Mouse (Mus musculus) neural tube, embryonic 13.5 days (tissue): ENCODE data around the gene Pip5k1c. TPM values are rescaled to one million over a fixed set of nuclear protein-coding genes. Genes with fewer than 3 reads are reported as not detected.

Experiments
- ATAC-seq: fragments of 200-750 bp; cut with Nextera tagmentation; 2 replicates; pipeline ENCODE4 v1.8.0; 2017; ENCODE audit warnings: low read depth, mild to moderate bottlenecking, moderate TSS enrichment, moderate library complexity
- H3K27ac ChIP-seq: fragments of 300-500 bp; sonication (generic); replicated peaks from 2 replicates; pipeline ENCODE4 v1.5.1; 2015; ENCODE audit warnings: moderate library complexity, mild to moderate bottlenecking, inconsistent platforms
- H3K27me3 ChIP-seq: fragments of 300-500 bp; sonication (generic); 2 replicates; pipeline ENCODE4 v1.6.1; 2015; ENCODE audit warnings: mild to moderate bottlenecking, inconsistent platforms
- H3K36me3 ChIP-seq: fragments of 300-500 bp; sonication (generic); 2 replicates; pipeline ENCODE4 v1.6.1; 2015; ENCODE audit warnings: mild to moderate bottlenecking, inconsistent platforms
- H3K4me1 ChIP-seq: fragments of 300-500 bp; sonication (generic); replicated peaks from 2 replicates; pipeline ENCODE4 v1.6.1; 2015; ENCODE audit warnings: inconsistent platforms
- H3K4me2 ChIP-seq: fragments of 300-500 bp; sonication (generic); 2 replicates; pipeline ENCODE4 v1.6.1; 2015; ENCODE audit warnings: inconsistent platforms, mild to moderate bottlenecking, moderate library complexity
- H3K4me3 ChIP-seq: fragments of 300-500 bp; sonication (generic); 2 replicates; pipeline ENCODE4 v1.5.1; 2015; ENCODE audit warnings: mild to moderate bottlenecking, inconsistent platforms
- H3K9ac ChIP-seq: fragments of 300-500 bp; sonication (generic); 2 replicates; pipeline ENCODE4 v1.6.1; 2015; ENCODE audit warnings: moderate library complexity, mild to moderate bottlenecking, inconsistent platforms
- H3K9me3 ChIP-seq: fragments of 300-500 bp; sonication (generic); 2 replicates; pipeline ENCODE4 v1.6.1; 2016; ENCODE audit warnings: inconsistent platforms
- WGBS: fragments of 180-500 bp; shearing (Covaris S2); methylation state at CpG from one replicate; pipeline ENCODE4 v1.1.7; 2015; 5-methylcytosine and 5-hydroxymethylcytosine counted together
- polyA plus RNA-seq: library from polyadenylated mRNA; unstranded; fragments of >200 nt; fragmentation: Nextera tagmentation; extraction: Ambion mirVana; gene quantifications from 2 replicates; pipeline ENCODE4 v1.2.1, GENCODE M21; 2015

Gene Pip5k1c
- polyA plus RNA-seq, 1 experiment from 2014 or later, result 102 TPM

DNA sequence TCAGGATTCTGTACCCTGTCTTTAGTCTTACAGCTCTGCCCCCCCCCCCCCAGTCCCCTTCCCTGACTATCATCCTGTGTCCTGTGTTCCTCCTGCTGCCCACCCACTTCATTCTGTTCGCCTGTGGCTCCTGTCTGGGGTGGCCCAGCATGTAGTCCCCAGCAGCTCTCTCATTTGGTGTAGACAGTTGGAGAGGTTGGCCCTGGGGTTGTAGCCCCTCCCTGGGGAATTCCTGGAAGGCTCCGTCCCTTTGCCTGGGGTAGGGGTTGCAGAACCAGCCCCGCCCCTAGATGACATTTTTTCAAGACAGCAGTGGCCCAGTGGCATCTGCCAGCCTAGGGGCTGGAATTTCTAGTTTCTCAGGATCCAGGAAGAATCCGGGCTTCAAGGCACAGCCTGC lies 65.4 kb downstream of the Pip5k1c start:
- Histone ChIP-seq H3K27me3 (peaks cover 18% of the 10 kb centered on the region), H3K9me3 (no peaks in the 10 kb centered on the region), H3K4me1 (peaks cover 50% of the 10 kb centered on the region), H3K36me3 (peaks cover 14% of the 10 kb centered on the region), H3K4me3 (peak overlapping the region; percentile 79), H3K4me2 (peak overlapping the region; percentile 96), H3K9ac (peak overlapping the region; percentile 90), H3K27ac (no peak overlapping the region)
- peak; percentile 1; the same call in 1 of the 2 replicates for ATAC-seq
- WGBS, result 41% methylated on average over 4 of the region's 4 CpGs

DNA sequence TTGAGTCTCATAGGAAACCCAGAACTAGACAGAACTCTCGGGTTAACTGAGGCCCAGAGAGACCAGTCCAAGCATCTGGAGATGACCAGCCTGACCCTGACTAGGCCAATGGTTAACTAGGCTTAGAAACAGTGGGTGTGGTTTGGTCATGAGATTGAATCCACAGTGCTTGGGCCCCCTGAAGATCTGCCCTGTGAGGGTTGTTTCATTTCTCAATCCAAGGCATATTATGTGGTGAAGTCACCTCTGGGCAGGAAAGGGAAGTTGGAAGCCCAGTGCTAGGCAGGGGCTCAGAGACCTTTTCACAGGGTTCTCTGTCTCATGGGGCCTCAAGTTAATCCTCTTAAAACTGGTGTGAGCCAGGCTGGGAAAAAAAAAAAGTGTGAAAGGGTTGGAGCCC lies 66.1 kb downstream of the Pip5k1c start:
- 69% methylated on average over 1 of the region's 1 CpGs for WGBS
- H3K4me3 ChIP-seq, result peak overlapping the region; percentile 79; the same call in 1 of the 2 replicates
- ATAC-seq, result no peak

DNA sequence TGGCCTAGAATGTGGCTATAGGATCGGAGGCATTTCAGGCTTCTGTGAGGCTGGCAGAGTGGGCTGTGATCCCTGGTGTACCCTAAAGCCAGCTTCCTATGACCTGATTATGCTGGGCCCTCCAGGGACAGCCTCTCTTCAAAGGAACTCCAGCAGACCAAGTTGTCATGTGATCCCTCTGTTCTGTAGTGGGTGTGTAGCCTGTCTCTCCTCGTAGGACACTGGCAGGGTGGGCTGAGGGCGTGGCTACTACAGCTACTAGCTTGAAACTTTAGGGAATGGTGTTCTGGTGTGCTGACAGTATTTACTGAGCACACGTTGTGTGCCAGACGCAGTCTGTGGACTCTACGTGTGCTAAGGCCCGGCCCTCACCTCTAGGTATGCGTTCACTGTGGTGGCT lies 68.0 kb downstream of the Pip5k1c start:
- H3K27ac ChIP-seq, result no peak overlapping the region
- no peak for ATAC-seq
- 75% methylated on average over 8 of the region's 8 CpGs for WGBS
- peaks cover 41% of the 10 kb centered on the region for H3K27me3 ChIP-seq
- no peak overlapping the region for H3K4me2 ChIP-seq
- H3K4me3 ChIP-seq, result no peak overlapping the region
- peaks cover 14% of the 10 kb centered on the region for H3K36me3 ChIP-seq
- peak overlapping the region; percentile 28; the same call in 1 of the 2 replicates for H3K9ac ChIP-seq
- no peaks in the 10 kb centered on the region for H3K9me3 ChIP-seq
- peaks cover 75% of the 10 kb centered on the region for H3K4me1 ChIP-seq

More for the DNA sequence above, 66.1 kb downstream of the Pip5k1c start:
- H3K4me2 ChIP-seq, result peak overlapping the region; percentile 96
- H3K27ac ChIP-seq, result no peak overlapping the region
- H3K4me1 ChIP-seq, result peaks cover 56% of the 10 kb centered on the region
- no peaks in the 10 kb centered on the region for H3K9me3 ChIP-seq
- H3K9ac ChIP-seq, result peak overlapping the region; percentile 90
- peaks cover 25% of the 10 kb centered on the region for H3K27me3 ChIP-seq
- H3K36me3 ChIP-seq, result peaks cover 14% of the 10 kb centered on the region

DNA sequence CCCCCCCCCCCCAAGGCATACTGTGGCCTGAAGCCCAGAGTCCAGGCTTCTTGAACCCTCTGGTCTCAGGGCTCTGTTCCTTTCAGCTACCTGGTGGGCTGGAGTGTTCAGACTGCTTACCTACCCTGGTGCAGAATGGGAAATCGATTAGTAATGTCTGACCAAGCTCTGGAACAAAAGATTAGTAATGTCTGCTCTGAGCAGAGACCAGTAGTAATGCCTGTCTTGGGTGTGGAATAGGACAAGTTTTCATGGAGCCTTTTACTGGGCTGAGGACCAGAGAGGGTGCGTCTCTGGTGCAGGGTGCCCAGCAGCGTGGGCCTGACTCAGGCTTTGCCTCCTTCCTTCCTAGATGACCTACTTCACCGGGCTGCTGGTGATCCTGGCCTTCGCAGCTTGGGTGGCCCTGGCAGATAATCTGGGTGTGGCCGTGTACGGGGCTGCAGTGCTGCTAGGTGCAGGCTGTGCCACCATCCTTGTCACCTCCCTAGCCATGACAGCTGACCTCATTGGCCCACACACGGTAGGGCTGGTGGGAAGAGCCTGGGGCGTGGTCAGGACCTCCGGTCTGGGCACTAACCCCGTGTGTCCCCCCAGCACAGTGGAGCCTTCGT lies 69.7 kb downstream of the Pip5k1c start:
- Histone ChIP-seq H3K9ac (no peak overlapping the region), H3K4me2 (no peak overlapping the region), H3K9me3 (no peaks in the 10 kb centered on the region), H3K27me3 (peaks cover 38% of the 10 kb centered on the region), H3K36me3 (peaks cover 27% of the 10 kb centered on the region), H3K4me3 (no peak overlapping the region), H3K4me1 (peaks cover 80% of the 10 kb centered on the region), H3K27ac (no peak overlapping the region)
- ATAC-seq, result no peak
- WGBS, result 81% methylated on average over 12 of the region's 12 CpGs

DNA sequence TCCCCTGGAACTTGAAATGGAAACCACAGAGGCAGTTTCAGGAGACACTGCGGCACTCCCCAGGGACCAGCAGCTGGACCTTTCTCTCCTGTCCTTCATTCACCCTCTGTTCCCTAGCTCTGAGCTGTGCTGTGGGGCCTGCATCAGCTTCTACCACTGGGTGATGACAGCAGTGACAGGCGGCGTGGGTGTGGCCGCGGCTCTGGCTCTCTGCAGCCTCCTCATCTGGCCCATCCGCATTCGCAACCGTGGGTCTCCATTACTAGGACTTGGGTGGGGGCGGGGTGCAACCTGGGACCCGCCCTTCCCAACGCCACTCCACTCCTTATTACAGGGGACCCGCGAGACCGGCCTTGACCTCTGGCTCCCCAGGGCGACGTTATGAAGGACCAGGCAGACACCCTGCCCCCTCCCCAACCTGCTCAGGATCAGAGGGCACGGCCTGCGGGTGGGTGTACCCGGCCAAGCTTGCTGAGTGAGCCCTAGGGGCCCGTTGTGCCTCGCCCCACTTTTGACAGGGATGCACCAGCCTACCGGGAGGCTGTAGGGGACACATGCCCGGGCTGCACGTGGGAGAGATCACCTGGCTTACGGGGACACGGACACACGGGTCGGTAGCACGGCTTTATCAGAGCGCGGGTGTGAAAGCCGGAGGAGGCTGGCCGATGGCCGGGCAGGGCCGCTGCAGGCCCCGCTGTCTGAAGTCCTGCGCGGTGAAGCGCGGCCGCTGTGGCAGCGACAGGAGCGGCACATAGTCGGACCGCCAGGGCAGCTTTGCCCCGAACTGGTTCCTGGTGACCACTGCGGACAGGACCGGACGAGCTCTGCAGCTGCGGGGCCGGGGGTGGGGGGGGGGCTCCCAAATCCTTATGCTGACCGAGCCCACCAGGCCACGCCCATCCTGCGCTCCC lies 70.9 kb downstream of the Pip5k1c start:
- Histone ChIP-seq H3K27ac (no peak overlapping the region), H3K4me2 (peak overlapping the region; percentile 50), H3K9me3 (no peaks in the 10 kb centered on the region), H3K4me3 (peak overlapping the region; percentile 23), H3K36me3 (peaks cover 40% of the 10 kb centered on the region), H3K27me3 (peaks cover 35% of the 10 kb centered on the region), H3K9ac (peak overlapping the region; percentile 59), H3K4me1 (peaks cover 70% of the 10 kb centered on the region)
- no peak for ATAC-seq
- WGBS, result 11% methylated on average over 51 of the region's 54 CpGs

DNA sequence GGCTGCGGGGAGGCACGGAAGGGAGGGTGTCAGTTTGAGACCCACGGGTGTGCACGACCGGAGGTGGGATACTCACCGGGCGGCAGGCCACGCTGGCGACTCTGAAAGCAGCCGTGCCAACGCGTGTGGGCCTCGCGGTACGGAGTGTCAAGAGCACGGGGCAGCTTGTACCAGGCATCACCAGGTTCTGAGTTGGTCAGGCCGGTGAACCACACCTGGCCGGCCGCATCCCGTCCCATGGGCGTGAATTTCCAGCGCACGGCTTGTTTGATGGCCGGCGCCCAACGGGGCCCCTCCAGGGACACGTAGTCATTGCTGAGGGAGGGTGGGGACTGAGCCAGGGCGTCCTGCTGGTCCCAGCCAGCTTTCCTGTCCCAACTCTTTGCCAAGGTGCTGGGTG lies 71.9 kb downstream of the Pip5k1c start:
- peak; percentile 4; the same call in 1 of the 2 replicates for ATAC-seq
- Histone ChIP-seq H3K36me3 (peaks cover 50% of the 10 kb centered on the region), H3K4me1 (peaks cover 61% of the 10 kb centered on the region), H3K9me3 (no peaks in the 10 kb centered on the region), H3K4me3 (peak overlapping the region; percentile 23), H3K27me3 (peaks cover 32% of the 10 kb centered on the region), H3K4me2 (peak overlapping the region; percentile 50), H3K27ac (no peak overlapping the region), H3K9ac (peak overlapping the region; percentile 59)
- 11% methylated on average over 28 of the region's 28 CpGs for WGBS

DNA sequence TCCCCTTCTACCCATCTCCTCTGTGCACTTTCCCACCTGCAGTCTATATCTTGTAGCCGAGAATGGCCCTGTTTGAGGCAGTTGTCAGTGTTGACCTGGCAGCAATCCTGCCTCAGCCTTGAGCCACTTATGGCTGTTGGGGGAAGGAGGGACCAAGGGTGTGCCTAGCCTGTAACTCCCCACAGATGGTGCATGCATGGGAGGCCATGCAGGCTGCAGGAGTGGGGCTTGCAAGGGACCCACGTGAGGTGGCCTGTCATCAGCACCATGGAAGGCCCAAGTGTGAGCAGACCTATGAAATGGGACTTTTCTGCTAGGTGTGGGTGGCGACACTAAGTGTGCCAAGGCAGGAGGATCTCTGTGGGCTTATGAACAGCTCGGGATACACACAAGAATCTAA lies 72.3 kb downstream of the Pip5k1c start:
- ATAC-seq, result peak; percentile 25; the same call in 1 of the 2 replicates
- no peak overlapping the region for H3K27ac ChIP-seq
- 41% methylated on average over 4 of the region's 4 CpGs for WGBS
- peaks cover 52% of the 10 kb centered on the region for H3K36me3 ChIP-seq
- H3K9ac ChIP-seq, result peak overlapping the region; percentile 59; the same call in 1 of the 2 replicates
- H3K27me3 ChIP-seq, result peaks cover 32% of the 10 kb centered on the region
- H3K4me2 ChIP-seq, result peak overlapping the region; percentile 50; the same call in 1 of the 2 replicates
- peaks cover 57% of the 10 kb centered on the region for H3K4me1 ChIP-seq
- H3K4me3 ChIP-seq, result no peak overlapping the region; the same call in 1 of the 2 replicates
- H3K9me3 ChIP-seq, result no peaks in the 10 kb centered on the region

DNA sequence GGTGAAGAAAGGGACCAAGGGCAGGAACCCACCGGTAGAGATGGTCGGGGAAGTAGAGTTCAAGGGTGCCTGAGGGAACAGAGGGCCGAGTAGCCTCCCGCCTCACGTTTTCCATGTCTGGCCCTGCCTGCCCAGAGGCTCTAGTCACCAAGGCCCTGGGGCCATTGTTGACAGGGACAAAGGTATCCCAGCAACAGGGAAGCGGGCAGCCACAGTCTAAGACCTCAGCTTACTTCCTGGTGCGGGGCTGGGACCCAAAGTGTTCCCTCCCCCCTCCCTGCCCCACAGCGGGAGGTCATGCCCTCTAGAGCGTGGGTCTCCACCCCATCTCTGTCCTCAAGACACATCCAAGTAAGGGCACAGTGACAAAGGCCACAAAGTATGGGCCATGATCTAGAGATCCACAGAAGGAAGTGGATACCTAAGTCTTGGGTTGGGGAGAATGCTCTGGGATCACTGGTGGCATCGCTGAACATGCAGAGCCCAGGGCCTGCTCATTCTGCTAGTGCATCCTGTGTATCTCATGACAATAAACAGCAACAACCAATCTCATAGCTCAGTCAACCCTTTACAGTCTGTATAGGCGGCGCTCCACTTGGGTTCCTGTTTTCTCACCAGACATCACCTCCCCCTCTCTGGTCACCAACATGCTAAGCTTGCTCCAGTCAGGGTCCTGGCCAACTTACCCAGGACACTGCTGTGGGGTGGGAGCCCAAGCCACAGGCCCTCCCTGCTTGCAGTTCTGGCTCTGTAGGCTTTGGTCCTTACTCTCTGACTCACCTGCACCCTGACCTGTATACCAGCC lies 73.1 kb downstream of the Pip5k1c start, which contains the start of gene 4930404N11Rik:
TSS of gene 4930404N11Rik (minus strand) at position 145 of the 805 bp plus-strand sequence.
- peaks cover 58% of the 10 kb centered on the region for H3K36me3 ChIP-seq
- H3K9me3 ChIP-seq, result no peaks in the 10 kb centered on the region
- H3K27ac ChIP-seq, result peak within 1 kb of the TSS; percentile 38; the same call in 1 of the 2 replicates
- H3K4me2 ChIP-seq, result peak within 1 kb of the TSS; percentile 50
- no peak; the same call in 1 of the 2 replicates for ATAC-seq
- peaks cover 32% of the 10 kb centered on the region for H3K27me3 ChIP-seq
- peak within 1 kb of the TSS; percentile 23; the same call in 1 of the 2 replicates for H3K4me3 ChIP-seq
- peak within 1 kb of the TSS; percentile 59; the same call in 1 of the 2 replicates for H3K9ac ChIP-seq
- WGBS, result 20% methylated on average over 12 of the region's 12 CpGs
- peaks cover 51% of the 10 kb centered on the region for H3K4me1 ChIP-seq

DNA sequence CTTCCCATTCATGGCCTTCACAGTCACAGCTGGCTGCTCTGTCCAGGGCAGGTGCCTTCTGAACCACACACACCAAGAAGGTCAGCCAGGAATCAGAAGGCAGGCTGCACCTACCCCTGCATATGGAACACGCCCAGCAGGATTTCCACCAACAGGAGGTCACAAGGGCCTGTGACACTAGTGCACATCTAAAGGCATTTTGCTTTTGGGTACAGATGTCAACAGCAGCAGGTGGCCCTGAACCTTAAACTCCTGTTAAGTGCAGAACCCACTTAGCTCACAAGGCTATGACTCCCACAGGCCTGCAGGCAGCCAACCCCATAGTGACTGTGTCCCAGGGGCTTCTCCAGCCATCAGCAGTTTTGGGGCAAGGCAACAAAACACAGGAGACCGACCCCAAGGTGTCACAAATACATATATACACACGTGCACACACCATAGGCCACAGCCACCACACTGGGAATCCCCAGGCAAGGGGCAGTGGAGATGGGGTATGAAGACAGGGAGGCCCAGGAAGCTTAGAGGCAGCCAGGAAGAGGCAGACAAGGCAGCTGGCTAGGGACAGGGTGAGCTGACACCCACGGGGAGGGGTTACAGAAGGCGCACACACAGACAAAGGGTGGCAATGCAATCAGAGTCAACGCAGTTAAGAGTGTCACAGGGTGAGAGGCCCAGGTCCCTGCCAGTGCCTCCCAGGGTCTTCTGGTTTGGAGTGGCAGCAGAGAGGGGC lies 73.9 kb downstream of the Pip5k1c start:
- Histone ChIP-seq H3K9ac (no peak overlapping the region), H3K9me3 (no peaks in the 10 kb centered on the region), H3K4me1 (peaks cover 46% of the 10 kb centered on the region), H3K36me3 (peaks cover 61% of the 10 kb centered on the region), H3K4me3 (no peak overlapping the region), H3K4me2 (no peak overlapping the region), H3K27me3 (peaks cover 32% of the 10 kb centered on the region), H3K27ac (peak overlapping the region; percentile 38; the same call in 1 of the 2 replicates)
- no peak for ATAC-seq
- 80% methylated on average over 6 of the region's 6 CpGs for WGBS

DNA sequence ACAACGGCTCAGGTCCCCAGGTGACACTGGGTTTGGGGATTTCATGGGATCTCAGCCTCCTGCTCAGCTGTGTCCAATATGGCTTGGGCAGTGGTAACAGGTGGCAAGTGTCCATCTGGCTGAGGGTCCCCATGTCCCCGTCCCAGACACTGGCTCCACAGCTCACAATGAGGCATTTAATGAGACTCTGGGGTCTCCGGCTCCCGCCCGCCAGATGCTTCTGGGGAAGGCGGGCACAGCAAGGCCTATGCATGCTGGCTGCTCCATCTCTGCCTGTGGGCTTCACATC lies 74.4 kb downstream of the Pip5k1c start:
- H3K4me3 ChIP-seq, result no peak overlapping the region
- no peaks in the 10 kb centered on the region for H3K9me3 ChIP-seq
- no peak overlapping the region for H3K27ac ChIP-seq
- H3K4me1 ChIP-seq, result peaks cover 46% of the 10 kb centered on the region
- no peak overlapping the region for H3K4me2 ChIP-seq
- ATAC-seq, result no peak
- no peak overlapping the region for H3K9ac ChIP-seq
- 63% methylated on average over 6 of the region's 6 CpGs for WGBS
- H3K36me3 ChIP-seq, result peaks cover 58% of the 10 kb centered on the region
- peaks cover 32% of the 10 kb centered on the region for H3K27me3 ChIP-seq
